Mouse (Mus musculus) CH12.LX (cell line): ENCODE results near the gene Phgr1. TPM values are rescaled to one million over a fixed set of nuclear protein-coding genes. Genes with fewer than 3 reads are reported as not detected.
A peak's percentile ranks its signal among the peaks of the same experiment; 100 is the strongest.

ENCODE experiments used
- DNase-seq: peaks from one replicate; pipeline ENCODE4 v3.0.0-alpha.2; 2013; ENCODE audit errors: extremely low read depth
- H3K27ac ChIP-seq: 2 replicates; pipeline ENCODE4 v1.5.1; 2012; ENCODE audit warnings: low read depth, mild to moderate bottlenecking, control low read depth, moderate library complexity; ENCODE audit not compliant: insufficient read depth
- H3K27me3 ChIP-seq: replicated peaks from 2 replicates; pipeline ENCODE3; 2012; ENCODE audit warnings: inconsistent platforms
- H3K36me3 ChIP-seq, 2 experiments: replicated peaks in 1 of 2; 2 replicates each; pipeline versions ENCODE3 to v1.6.1; 2012; ENCODE audit warnings: inconsistent platforms in 1 of 2, low read length in 1 of 2, mild to moderate bottlenecking in 1 of 2, mixed read lengths in 1 of 2, moderate library complexity in 1 of 2; ENCODE audit not compliant: control insufficient read depth in 1 of 2, insufficient read depth in 1 of 2
- H3K4me1 ChIP-seq, 2 experiments: 2 replicates each; pipeline ENCODE4 v1.6.1; 2012; ENCODE audit warnings: inconsistent platforms in 1 of 2, moderate library complexity in 1 of 2; ENCODE audit not compliant: insufficient read depth in 2 of 2, control insufficient read depth in 1 of 2
- H3K4me2 ChIP-seq: 2 replicates; pipeline ENCODE4 v1.6.1; 2012; ENCODE audit warnings: low read depth, mild to moderate bottlenecking, control low read depth; ENCODE audit not compliant: poor library complexity, insufficient read depth, severe bottlenecking
- H3K4me3 ChIP-seq, 3 experiments: fragments of 150-350 bp in 1 of 3; sonication (generic) in 1 of 3; replicated peaks in 1 of 3; 2 replicates each; pipeline versions ENCODE3 to v1.5.1; 2011 to 2012; ENCODE audit warnings: low read depth in 2 of 3, low read length in 2 of 3, mild to moderate bottlenecking in 2 of 3, moderate library complexity in 2 of 3, control low read depth in 1 of 3, improper control_type of control experiment in 1 of 3, inconsistent platforms in 1 of 3, mixed read lengths in 1 of 3; ENCODE audit not compliant: poor library complexity in 1 of 3
- H3K79me2 ChIP-seq: replicated peaks from 2 replicates; pipeline ENCODE4 v1.6.1; 2012; ENCODE audit warnings: mild to moderate bottlenecking, moderate library complexity; ENCODE audit not compliant: control insufficient read depth, poor library complexity, insufficient read depth, severe bottlenecking; ENCODE audit errors: extremely low read depth
- H3K9ac ChIP-seq: 2 replicates; pipeline ENCODE4 v1.6.1; 2012; ENCODE audit warnings: low read depth, mild to moderate bottlenecking, control low read depth, moderate library complexity; ENCODE audit not compliant: insufficient read depth
- H3K9me3 ChIP-seq: replicated peaks from 2 replicates; pipeline ENCODE3; 2012; ENCODE audit warnings: low read length, inconsistent platforms, mixed read lengths
- BHLHE40 ChIP-seq: IDR thresholded peaks from 2 replicates; pipeline ENCODE4 v1.6.1; 2011; ENCODE audit warnings: mild to moderate bottlenecking, low read depth, low read length, improper control_type of control experiment
- CHD2 ChIP-seq: IDR thresholded peaks from 2 replicates; pipeline ENCODE4 v1.6.1; 2011; ENCODE audit warnings: low read length, improper control_type of control experiment
- CTCF ChIP-seq, 2 experiments: IDR thresholded peaks in 1 of 2; conservative IDR thresholded peaks in 1 of 2; 2 replicates each; pipeline ENCODE4 v1.5.1; 2011 to 2012; ENCODE audit warnings: low read depth in 2 of 2, low read length in 2 of 2, improper control_type of control experiment in 1 of 2, inconsistent platforms in 1 of 2, mild to moderate bottlenecking in 1 of 2, moderate library complexity in 1 of 2
- ELF1 ChIP-seq: IDR thresholded peaks from 2 replicates; pipeline ENCODE4 v1.6.1; 2014; ENCODE audit warnings: low read depth, mild to moderate bottlenecking, inconsistent platforms, low read length, improper control_type of control experiment
- EP300 ChIP-seq: IDR thresholded peaks from 2 replicates; pipeline ENCODE4 v1.6.1; 2011; ENCODE audit warnings: low read length, improper control_type of control experiment
- GABPA ChIP-seq: IDR thresholded peaks from 2 replicates; pipeline ENCODE4 v1.6.1; 2012; ENCODE audit warnings: low read depth, low read length, improper control_type of control experiment, inconsistent platforms; ENCODE audit not compliant: insufficient replicate concordance
- HCFC1 ChIP-seq: IDR thresholded peaks from 2 replicates; pipeline ENCODE4 v1.6.1; 2012; ENCODE audit warnings: low read depth, mild to moderate bottlenecking, inconsistent platforms, low read length, improper control_type of control experiment
- IRF4 ChIP-seq: IDR thresholded peaks from 2 replicates; pipeline ENCODE4 v1.6.1; 2014; ENCODE audit warnings: low read depth, mild to moderate bottlenecking, inconsistent platforms, low read length, improper control_type of control experiment
- JUND ChIP-seq: conservative IDR thresholded peaks from 2 replicates; pipeline ENCODE4 v1.6.1; 2011; ENCODE audit warnings: low read depth, low read length, improper control_type of control experiment
- MAZ ChIP-seq: IDR thresholded peaks from 2 replicates; pipeline ENCODE4 v1.6.1; 2012; ENCODE audit warnings: low read depth, mild to moderate bottlenecking, inconsistent platforms, low read length, improper control_type of control experiment, moderate library complexity
- POLR2A ChIP-seq: IDR thresholded peaks from 2 replicates; pipeline ENCODE4 v1.6.1; 2011; ENCODE audit warnings: low read depth, mild to moderate bottlenecking, improper control_type of control experiment, low read length
- RAD21 ChIP-seq: IDR thresholded peaks from 2 replicates; pipeline ENCODE4 v1.6.1; 2011; ENCODE audit warnings: low read depth, mild to moderate bottlenecking, low read length, improper control_type of control experiment, moderate library complexity
- RCOR1 ChIP-seq: conservative IDR thresholded peaks from 2 replicates; pipeline ENCODE4 v1.6.1; 2012; ENCODE audit warnings: low read depth, mild to moderate bottlenecking, inconsistent platforms, low read length, improper control_type of control experiment
- SMC3 ChIP-seq: IDR thresholded peaks from 2 replicates; pipeline ENCODE4 v1.6.1; 2011; ENCODE audit warnings: low read depth, low read length, improper control_type of control experiment
- TBP ChIP-seq: conservative IDR thresholded peaks from 2 replicates; pipeline ENCODE4 v1.6.1; 2011; ENCODE audit warnings: low read depth, low read length, improper control_type of control experiment
- UBTF ChIP-seq: IDR thresholded peaks from 2 replicates; pipeline ENCODE4 v1.6.1; 2012; ENCODE audit warnings: low read depth, mild to moderate bottlenecking, inconsistent platforms, low read length, improper control_type of control experiment, moderate library complexity
- ZC3H11A ChIP-seq: IDR thresholded peaks from 2 replicates; pipeline ENCODE4 v1.6.1; 2012; ENCODE audit warnings: low read depth, mild to moderate bottlenecking, inconsistent platforms, low read length, improper control_type of control experiment
- ZKSCAN1 ChIP-seq: IDR thresholded peaks from 2 replicates; pipeline ENCODE4 v1.6.1; 2012; ENCODE audit warnings: low read depth, inconsistent platforms, low read length, improper control_type of control experiment, borderline replicate concordance
- dilution Hi-C: fragments of 300-500 bp; cut with MboI; formaldehyde crosslinking; loops from 2 replicates; pipeline ENCODE4 v1.14.3; 2020; ENCODE audit warnings: low sequenced_read_pairs; ENCODE audit not compliant: extremely low pct_unique_long_range_greater_than_20kb, extremely low pct_ligation_motif_present
- in situ Hi-C: fragments of 300-500 bp; cut with MboI; formaldehyde crosslinking; loops from 3 replicates; pipeline ENCODE4 v1.14.3; 2019; ENCODE audit warnings: low sequenced_read_pairs, low pct_ligation_motif_present, low pct_unique_long_range_greater_than_20kb, mixed read lengths
- polyA plus RNA-seq: library from polyadenylated mRNA; unstranded; fragments of >175 nt; gene quantifications from 2 replicates; pipeline ENCODE4 v1.2.1, GENCODE M21; 2012; ENCODE audit warnings: low read depth; ENCODE audit not compliant: insufficient read length
- total RNA-seq, 2 experiments: library from RNA; depleted of rRNA; stranded (reverse); fragments of 300-350 nt in 1 of 2; fragments of >200 nt in 1 of 2; gene quantifications; 2 replicates each; pipeline ENCODE4 v1.2.3; 2012 to 2014

The Phgr1 gene
- total and polyA plus RNA-seq, 3 experiments = not detected

DNA sequence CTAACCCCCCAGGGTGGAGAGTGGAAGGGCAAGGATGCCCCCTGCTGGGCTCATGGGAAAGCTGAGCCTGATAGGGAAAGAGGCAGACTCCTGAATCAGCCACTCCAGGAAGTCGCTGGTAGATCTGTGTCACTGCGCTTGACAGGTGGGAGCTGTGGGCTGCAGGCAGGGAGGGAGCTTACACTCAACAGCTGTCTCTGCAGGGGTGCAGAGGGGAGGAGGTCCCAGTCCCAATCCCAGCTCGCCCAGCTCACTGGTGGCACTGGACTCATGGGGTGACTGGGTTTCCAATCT, 42.0 kb upstream of the Phgr1 start:
- no peaks in the 10 kb centered on the region for H3K9me3 ChIP-seq
- peak; percentile 59; the same call in 1 of the 2 replicates for TF ChIP-seq ELF1
- peak; percentile 12; the same call in 1 of the 2 replicates for TF ChIP-seq ZC3H11A
- no peak for TF ChIP-seq EP300
- TF ChIP-seq IRF4 = no peak
- 0 out of 2 replicates have a peak, but pooled peaks have one; percentile 36 for TF ChIP-seq MAZ
- TF ChIP-seq CTCF (conservative IDR thresholded peaks at IDR 0.05 in 1 of 2, IDR thresholded peaks at IDR 0.05 in 1 of 2; ENCODE audit: low read depth in 2 of 2, low read length in 2 of 2) = peak; percentile 27 to 92; a peak in 2 of 4 replicates
- peak; percentile 86 for TF ChIP-seq SMC3
- no peak for TF ChIP-seq CHD2
- peak; percentile 84 for TF ChIP-seq RAD21
- TF ChIP-seq ZKSCAN1 = no peak
- H3K4me1 ChIP-seq = peaks cover 16 to 46% of the 10 kb centered on the region in 2 experiments; a peak in 3 of 4 replicates
- H3K4me2 ChIP-seq = no peak overlapping the region
- no peak overlapping the region for H3K9ac ChIP-seq
- dilution Hi-C loops = no loop called here
- no peak overlapping the region for H3K4me3 ChIP-seq
- peaks cover 8% of the 10 kb centered on the region for H3K27me3 ChIP-seq
- no peaks in the 10 kb centered on the region for H3K79me2 ChIP-seq
- in situ Hi-C loops = loop anchor here (10.0 to 25.0 kb wide), 2 partner anchors 86 to 243 kb away; partner anchors contain the start of gene Srp14
- no peak overlapping the region for H3K27ac ChIP-seq
- peaks cover 0 to 5% of the 10 kb centered on the region in 2 experiments for H3K36me3 ChIP-seq
- DNase-seq = peak; percentile 66

- DNase-seq = no peak
- H3K4me1 ChIP-seq = peaks cover 12 to 32% of the 10 kb centered on the region in 2 experiments; a peak in 3 of 4 replicates
- H3K4me3 ChIP-seq = no peak overlapping the region
- peaks cover 12% of the 10 kb centered on the region for H3K27me3 ChIP-seq
- dilution Hi-C loops = no loop called here
- H3K9me3 ChIP-seq = no peaks in the 10 kb centered on the region
- no peak for TF ChIP-seq RCOR1
- TF ChIP-seq UBTF = no peak
- no peak for TF ChIP-seq JUND
- no peak for TF ChIP-seq POLR2A
- TF ChIP-seq HCFC1 = no peak
- no peak for TF ChIP-seq TBP
- no peak for TF ChIP-seq GABPA
- TF ChIP-seq BHLHE40 = peak; percentile 49; the same call in 1 of the 2 replicates
- H3K4me2 ChIP-seq = no peak overlapping the region
- no peaks in the 10 kb centered on the region for H3K79me2 ChIP-seq
- H3K9ac ChIP-seq = no peak overlapping the region
- in situ Hi-C loops = loop anchor here (10.0 to 25.0 kb wide), 2 partner anchors 87 to 245 kb away; partner anchors contain the start of gene Srp14
- no peak overlapping the region for H3K27ac ChIP-seq
- no peaks in the 10 kb centered on the region for H3K36me3 ChIP-seq
These were observed 40.6 kb upstream of the Phgr1 start for GRCm38 (mm10) chr2:118731981-118732380.
